Mouse (Mus musculus) stomach, postnatal 0 days (tissue): ENCODE data around the gene Tjp1.

Experiments
- CTCF ChIP-seq: IDR thresholded peaks from 2 replicates; pipeline ENCODE4 v1.5.1; 2016; ENCODE audit warnings: antibody characterized with exemption, low read depth, mild to moderate bottlenecking, moderate library complexity
- EP300 ChIP-seq: optimal IDR thresholded peaks from 2 replicates; pipeline ENCODE3; 2016; ENCODE audit warnings: antibody characterized with exemption

GRCm38 (mm10) chr7:65280944-65281912 is 246.4 kb downstream of the Tjp1 start:
- no peak for TF ChIP-seq CTCF
- TF ChIP-seq EP300 = no peak
